Mouse (Mus musculus) CH12.LX (cell line): ENCODE measurements around the gene Orai1. TPM values are rescaled to one million over a fixed set of nuclear protein-coding genes. Genes with fewer than 3 reads are reported as not detected.

ENCODE experiments used
- DNase-seq: peaks from one replicate; pipeline ENCODE4 v3.0.0-alpha.2; 2013; ENCODE audit errors: extremely low read depth
- H3K27ac ChIP-seq: 2 replicates; pipeline ENCODE4 v1.5.1; 2012; ENCODE audit warnings: low read depth, mild to moderate bottlenecking, control low read depth, moderate library complexity; ENCODE audit not compliant: insufficient read depth
- H3K27me3 ChIP-seq: replicated peaks from 2 replicates; pipeline ENCODE3; 2012; ENCODE audit warnings: inconsistent platforms
- H3K36me3 ChIP-seq, 2 experiments: replicated peaks in 1 of 2; 2 replicates each; pipeline versions ENCODE3 to v1.6.1; 2012; ENCODE audit warnings: inconsistent platforms in 1 of 2, low read length in 1 of 2, mild to moderate bottlenecking in 1 of 2, mixed read lengths in 1 of 2, moderate library complexity in 1 of 2; ENCODE audit not compliant: control insufficient read depth in 1 of 2, insufficient read depth in 1 of 2
- H3K4me1 ChIP-seq, 2 experiments: 2 replicates each; pipeline ENCODE4 v1.6.1; 2012; ENCODE audit warnings: inconsistent platforms in 1 of 2, moderate library complexity in 1 of 2; ENCODE audit not compliant: insufficient read depth in 2 of 2, control insufficient read depth in 1 of 2
- H3K4me2 ChIP-seq: 2 replicates; pipeline ENCODE4 v1.6.1; 2012; ENCODE audit warnings: low read depth, mild to moderate bottlenecking, control low read depth; ENCODE audit not compliant: poor library complexity, insufficient read depth, severe bottlenecking
- H3K4me3 ChIP-seq, 3 experiments: fragments of 150-350 bp in 1 of 3; sonication (generic) in 1 of 3; replicated peaks in 1 of 3; 2 replicates each; pipeline versions ENCODE3 to v1.5.1; 2011 to 2012; ENCODE audit warnings: low read depth in 2 of 3, low read length in 2 of 3, mild to moderate bottlenecking in 2 of 3, moderate library complexity in 2 of 3, control low read depth in 1 of 3, improper control_type of control experiment in 1 of 3, inconsistent platforms in 1 of 3, mixed read lengths in 1 of 3; ENCODE audit not compliant: poor library complexity in 1 of 3
- H3K79me2 ChIP-seq: replicated peaks from 2 replicates; pipeline ENCODE4 v1.6.1; 2012; ENCODE audit warnings: mild to moderate bottlenecking, moderate library complexity; ENCODE audit not compliant: control insufficient read depth, poor library complexity, insufficient read depth, severe bottlenecking; ENCODE audit errors: extremely low read depth
- H3K9ac ChIP-seq: 2 replicates; pipeline ENCODE4 v1.6.1; 2012; ENCODE audit warnings: low read depth, mild to moderate bottlenecking, control low read depth, moderate library complexity; ENCODE audit not compliant: insufficient read depth
- H3K9me3 ChIP-seq: replicated peaks from 2 replicates; pipeline ENCODE3; 2012; ENCODE audit warnings: low read length, inconsistent platforms, mixed read lengths
- CHD2 ChIP-seq: IDR thresholded peaks from 2 replicates; pipeline ENCODE4 v1.6.1; 2011; ENCODE audit warnings: low read length, improper control_type of control experiment
- CTCF ChIP-seq, 2 experiments: IDR thresholded peaks in 1 of 2; conservative IDR thresholded peaks in 1 of 2; 2 replicates each; pipeline ENCODE4 v1.5.1; 2011 to 2012; ENCODE audit warnings: low read depth in 2 of 2, low read length in 2 of 2, improper control_type of control experiment in 1 of 2, inconsistent platforms in 1 of 2, mild to moderate bottlenecking in 1 of 2, moderate library complexity in 1 of 2
- E2F4 ChIP-seq: IDR thresholded peaks from 2 replicates; pipeline ENCODE4 v1.6.1; 2011; ENCODE audit warnings: low read depth, low read length, improper control_type of control experiment; ENCODE audit not compliant: insufficient replicate concordance
- ELF1 ChIP-seq: IDR thresholded peaks from 2 replicates; pipeline ENCODE4 v1.6.1; 2014; ENCODE audit warnings: low read depth, mild to moderate bottlenecking, inconsistent platforms, low read length, improper control_type of control experiment
- IRF4 ChIP-seq: IDR thresholded peaks from 2 replicates; pipeline ENCODE4 v1.6.1; 2014; ENCODE audit warnings: low read depth, mild to moderate bottlenecking, inconsistent platforms, low read length, improper control_type of control experiment
- KAT2A ChIP-seq: IDR thresholded peaks from 2 replicates; pipeline ENCODE4 v1.6.1; 2012; ENCODE audit warnings: low read length, improper control_type of control experiment, inconsistent platforms; ENCODE audit not compliant: insufficient replicate concordance
- MAFK ChIP-seq: IDR thresholded peaks from 2 replicates; pipeline ENCODE4 v1.6.1; 2011; ENCODE audit warnings: low read length, improper control_type of control experiment; ENCODE audit not compliant: insufficient replicate concordance
- MAX ChIP-seq: IDR thresholded peaks from 2 replicates; pipeline ENCODE4 v1.6.1; 2011; ENCODE audit warnings: low read length, improper control_type of control experiment
- MEF2A ChIP-seq: IDR thresholded peaks from 2 replicates; pipeline ENCODE4 v1.6.1; 2014; ENCODE audit warnings: low read depth, mild to moderate bottlenecking, inconsistent platforms, low read length, improper control_type of control experiment, borderline replicate concordance
- MXI1 ChIP-seq: IDR thresholded peaks from 2 replicates; pipeline ENCODE4 v1.6.1; 2011; ENCODE audit warnings: mild to moderate bottlenecking, low read depth, low read length, improper control_type of control experiment
- POLR2A ChIP-seq: IDR thresholded peaks from 2 replicates; pipeline ENCODE4 v1.6.1; 2011; ENCODE audit warnings: low read depth, mild to moderate bottlenecking, improper control_type of control experiment, low read length
- RAD21 ChIP-seq: IDR thresholded peaks from 2 replicates; pipeline ENCODE4 v1.6.1; 2011; ENCODE audit warnings: low read depth, mild to moderate bottlenecking, low read length, improper control_type of control experiment, moderate library complexity
- SIN3A ChIP-seq: IDR thresholded peaks from 2 replicates; pipeline ENCODE4 v1.6.1; 2012; ENCODE audit warnings: low read length, improper control_type of control experiment, inconsistent platforms
- SMC3 ChIP-seq: IDR thresholded peaks from 2 replicates; pipeline ENCODE4 v1.6.1; 2011; ENCODE audit warnings: low read depth, low read length, improper control_type of control experiment
- TBP ChIP-seq: conservative IDR thresholded peaks from 2 replicates; pipeline ENCODE4 v1.6.1; 2011; ENCODE audit warnings: low read depth, low read length, improper control_type of control experiment
- TCF12 ChIP-seq: IDR thresholded peaks from 2 replicates; pipeline ENCODE4 v1.6.1; 2014; ENCODE audit warnings: low read depth, mild to moderate bottlenecking, inconsistent platforms, low read length, improper control_type of control experiment
- USF2 ChIP-seq: conservative IDR thresholded peaks from 2 replicates; pipeline ENCODE4 v1.6.1; 2011; ENCODE audit warnings: low read depth, low read length, improper control_type of control experiment
- ZC3H11A ChIP-seq: IDR thresholded peaks from 2 replicates; pipeline ENCODE4 v1.6.1; 2012; ENCODE audit warnings: low read depth, mild to moderate bottlenecking, inconsistent platforms, low read length, improper control_type of control experiment
- ZKSCAN1 ChIP-seq: IDR thresholded peaks from 2 replicates; pipeline ENCODE4 v1.6.1; 2012; ENCODE audit warnings: low read depth, inconsistent platforms, low read length, improper control_type of control experiment, borderline replicate concordance
- ZMIZ1 ChIP-seq: IDR thresholded peaks from 2 replicates; pipeline ENCODE4 v1.6.1; 2012; ENCODE audit warnings: low read depth, mild to moderate bottlenecking, inconsistent platforms, low read length, improper control_type of control experiment
- ZNF384 ChIP-seq: IDR thresholded peaks from 2 replicates; pipeline ENCODE4 v1.6.1; 2012; ENCODE audit warnings: low read depth, low read length, improper control_type of control experiment, inconsistent platforms
- dilution Hi-C: fragments of 300-500 bp; cut with MboI; formaldehyde crosslinking; loops from 2 replicates; pipeline ENCODE4 v1.14.3; 2020; ENCODE audit warnings: low sequenced_read_pairs; ENCODE audit not compliant: extremely low pct_unique_long_range_greater_than_20kb, extremely low pct_ligation_motif_present
- in situ Hi-C: fragments of 300-500 bp; cut with MboI; formaldehyde crosslinking; loops from 3 replicates; pipeline ENCODE4 v1.14.3; 2019; ENCODE audit warnings: low sequenced_read_pairs, low pct_ligation_motif_present, low pct_unique_long_range_greater_than_20kb, mixed read lengths
- polyA plus RNA-seq: library from polyadenylated mRNA; unstranded; fragments of >175 nt; gene quantifications from 2 replicates; pipeline ENCODE4 v1.2.1, GENCODE M21; 2012; ENCODE audit warnings: low read depth; ENCODE audit not compliant: insufficient read length
- total RNA-seq, 2 experiments: library from RNA; depleted of rRNA; stranded (reverse); fragments of 300-350 nt in 1 of 2; fragments of >200 nt in 1 of 2; gene quantifications; 2 replicates each; pipeline ENCODE4 v1.2.3; 2012 to 2014

The Orai1 gene
- total and polyA plus RNA-seq, 3 experiments: 17.4 to 27.7 (median 17.8) TPM

- H3K79me2 ChIP-seq: no peaks in the 10 kb centered on the region
- TF ChIP-seq MEF2A (no peak), KAT2A (no peak), CTCF (conservative IDR thresholded peaks at IDR 0.05 in 1 of 2, IDR thresholded peaks at IDR 0.05 in 1 of 2; ENCODE audit: low read depth in 2 of 2, low read length in 2 of 2) (peak; percentile 16 to 77; a peak in 2 of 4 replicates), RAD21 (peak; percentile 77), ZC3H11A (peak; percentile 49; the same call in 1 of the 2 replicates), SMC3 (peak; percentile 53), POLR2A (0 out of 2 replicates have a peak, but pooled peaks have one; percentile 36)
- H3K36me3 ChIP-seq: no peaks in the 10 kb centered on the region
- H3K4me3 ChIP-seq: no peak overlapping the region
- peaks cover 4% of the 10 kb centered on the region for H3K9me3 ChIP-seq
- DNase-seq: peak; percentile 81
- in situ Hi-C loops: loop anchor here (5.0 kb wide), 1 partner anchor 105 kb away; no protein-coding TSS in a partner anchor
- no peak overlapping the region; the same call in 1 of the 2 replicates for H3K9ac ChIP-seq
- H3K27me3 ChIP-seq: no peaks in the 10 kb centered on the region
- H3K4me1 ChIP-seq: peaks cover 0 to 8% of the 10 kb centered on the region in 2 experiments; a peak in 3 of 4 replicates
- dilution Hi-C loops: no loop called here
- peak overlapping the region; percentile 84 for H3K4me2 ChIP-seq
- no peak overlapping the region for H3K27ac ChIP-seq
Observed at GRCm38 (mm10) chr5:123067395-123067995, 52.6 kb downstream of the Orai1 start.

DNA sequence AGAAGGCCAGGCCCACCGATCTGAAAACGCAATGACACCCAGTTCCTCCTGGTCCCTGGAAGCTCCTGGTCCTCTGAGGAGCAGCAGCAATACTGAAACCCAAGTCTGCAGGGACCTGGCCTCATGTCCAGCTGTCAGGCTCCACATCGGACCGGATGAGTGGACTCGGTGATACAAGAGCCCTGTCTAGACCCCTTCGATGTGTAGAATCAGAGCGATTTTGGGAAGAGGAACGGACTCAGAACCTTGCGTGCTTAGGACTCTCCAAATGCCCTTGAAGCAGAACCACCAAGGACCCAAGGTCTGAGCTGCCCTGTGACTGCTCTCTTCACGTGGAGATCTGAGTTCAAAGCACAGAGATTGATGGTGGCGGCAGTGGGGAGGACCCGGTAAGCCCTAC lies 53.2 kb downstream of the Orai1 start, which contains the start of gene Tmem120b:
Tmem120b (plus strand) TSS at position 301 of the 400 bp plus-strand sequence.
- Histone ChIP-seq H3K79me2 (no peaks in the 10 kb centered on the region), H3K27ac (no peak within 1 kb of the TSS), H3K4me2 (peak within 1 kb of the TSS; percentile 84)

DNA sequence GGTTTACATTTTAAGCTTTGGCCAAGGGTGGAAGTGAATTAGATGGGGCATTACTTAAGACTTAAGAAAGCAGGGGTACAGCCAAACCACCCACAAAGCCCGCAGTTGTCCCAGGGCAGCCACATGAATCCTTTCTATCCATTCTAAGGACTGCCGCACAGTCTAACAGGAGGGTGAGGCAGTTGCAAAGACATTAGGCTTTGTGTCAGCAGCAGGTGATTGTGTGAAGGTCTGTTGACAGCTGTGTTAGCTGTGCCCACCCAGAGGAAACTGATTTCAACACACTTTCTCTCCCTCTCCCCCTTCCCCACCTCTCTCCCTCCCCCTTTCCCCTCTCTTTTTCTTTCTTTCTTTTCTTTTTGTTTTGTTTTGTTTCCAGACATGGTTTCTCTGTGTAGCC lies 53.8 kb downstream of the Orai1 start:
- dilution Hi-C loops: no loop called here
- Histone ChIP-seq H3K27me3 (no peaks in the 10 kb centered on the region), H3K4me1 (peaks cover 0 to 8% of the 10 kb centered on the region in 2 experiments; a peak in 3 of 4 replicates), H3K79me2 (no peaks in the 10 kb centered on the region), H3K4me3 (no peak overlapping the region), H3K36me3 (no peaks in the 10 kb centered on the region)
- TF ChIP-seq CHD2 (no peak), ELF1 (no peak), TCF12 (no peak), ZMIZ1 (no peak), TBP (no peak), ZKSCAN1 (no peak), MXI1 (no peak)
- TF ChIP-seq, all 38 proteins: peak for 0
- DNase-seq: no peak
- in situ Hi-C loops: loop anchor here (5.0 kb wide), 1 partner anchor 104 kb away; no protein-coding TSS in a partner anchor
- Histone ChIP-seq H3K4me2 (no peak overlapping the region), H3K9ac (no peak overlapping the region), H3K27ac (no peak overlapping the region), H3K9me3 (peaks cover 4% of the 10 kb centered on the region)

More for the DNA sequence above, 53.2 kb downstream of the Orai1 start, which contains the start of gene Tmem120b:
- TF ChIP-seq IRF4 (no peak), CHD2 (no peak), MAFK (no peak), USF2 (no peak), MAX (no peak), ZNF384 (no peak), E2F4 (no peak), SIN3A (no peak), CTCF (conservative IDR thresholded peaks at IDR 0.05 in 1 of 2, IDR thresholded peaks at IDR 0.05 in 1 of 2; ENCODE audit: low read depth in 2 of 2, low read length in 2 of 2) (no peak)
- no peak for DNase-seq
- peaks cover 0 to 8% of the 10 kb centered on the region in 2 experiments; a peak in 3 of 4 replicates for H3K4me1 ChIP-seq
- H3K27me3 ChIP-seq: no peaks in the 10 kb centered on the region
- in situ Hi-C loops (loop anchor here (5.0 kb wide), 1 partner anchor 104 kb away; no protein-coding TSS in a partner anchor), dilution Hi-C loops (no loop called here)
- no peak within 1 kb of the TSS for H3K4me3 ChIP-seq
- H3K9ac ChIP-seq: no peak within 1 kb of the TSS; the same call in 1 of the 2 replicates
- peaks cover 4% of the 10 kb centered on the region for H3K9me3 ChIP-seq
- H3K36me3 ChIP-seq: no peaks in the 10 kb centered on the region
